Mouse (Mus musculus) neural tube, embryonic 11.5 days (tissue): Measurements from ENCODE around the gene Cd300ld5. TPM values are rescaled to one million over a fixed set of nuclear protein-coding genes. Genes with fewer than 3 reads are reported as not detected.
A peak's percentile ranks its signal among the peaks of the same experiment; 100 is the strongest.
"Not testable (repeated sequence)": the region's sequence is repeated elsewhere in the genome, so short reads cannot be mapped to it uniquely, and the experiment has no call there.

ENCODE experiments used
- ATAC-seq: fragments of 200-750 bp; cut with Nextera tagmentation; 2 replicates; pipeline ENCODE4 v1.8.0; 2017; ENCODE audit warnings: moderate number of reproducible peaks, mild to moderate bottlenecking, moderate TSS enrichment, moderate library complexity; ENCODE audit not compliant: insufficient read depth, low FRiP score, low TSS enrichment
- DNase-seq: peaks from one replicate; pipeline ENCODE4 v3.0.0-alpha.2; 2015; ENCODE audit warnings: low spot score
- H3K27ac ChIP-seq: fragments of 300-500 bp; sonication (generic); 2 replicates; pipeline ENCODE4 v1.5.1; 2014; ENCODE audit warnings: low read depth, mild to moderate bottlenecking, low read length
- H3K27me3 ChIP-seq: fragments of 300-500 bp; sonication (generic); 2 replicates; pipeline ENCODE4 v1.6.1; 2014; ENCODE audit warnings: mild to moderate bottlenecking, low read length, mixed read lengths; ENCODE audit not compliant: control insufficient read depth, insufficient read depth
- H3K36me3 ChIP-seq: fragments of 300-500 bp; sonication (generic); 2 replicates; pipeline ENCODE4 v1.6.1; 2014; ENCODE audit warnings: mild to moderate bottlenecking, low read length, moderate library complexity, mixed read lengths; ENCODE audit not compliant: control insufficient read depth, insufficient read depth
- H3K4me1 ChIP-seq: fragments of 300-500 bp; sonication (generic); 2 replicates; pipeline ENCODE4 v1.6.1; 2014; ENCODE audit warnings: low read length, mixed read lengths; ENCODE audit not compliant: control insufficient read depth, insufficient read depth
- H3K4me2 ChIP-seq: fragments of 300-500 bp; sonication (generic); 2 replicates; pipeline ENCODE4 v1.6.1; 2014; ENCODE audit warnings: low read depth, mild to moderate bottlenecking, moderate library complexity
- H3K4me3 ChIP-seq: fragments of 300-500 bp; sonication (generic); 2 replicates; pipeline ENCODE4 v1.5.1; 2014; ENCODE audit warnings: low read depth, low read length
- H3K9ac ChIP-seq: fragments of 300-500 bp; sonication (generic); 2 replicates; pipeline ENCODE4 v1.6.1; 2014; ENCODE audit warnings: mild to moderate bottlenecking, low read length
- H3K9me3 ChIP-seq: fragments of 300-500 bp; sonication (generic); 2 replicates; pipeline ENCODE4 v1.6.1; 2016; ENCODE audit warnings: low read length; ENCODE audit not compliant: control insufficient read depth
- WGBS: fragments of 180-500 bp; shearing (Covaris S2); extraction: QIAGEN DNeasy Blood & Tissue Kit; methylation state at CpG from one replicate; pipeline ENCODE4 v1.1.7; 2014; 5-methylcytosine and 5-hydroxymethylcytosine counted together
- polyA plus RNA-seq: library from polyadenylated mRNA; unstranded; fragments of >200 nt; fragmentation: Nextera tagmentation; extraction: Ambion mirVana; gene quantifications from 2 replicates; pipeline ENCODE4 v1.2.1, GENCODE M21; 2014

Cd300ld5 gene
- polyA plus RNA-seq, 1 experiment from 2014 or later: not detected

DNA sequence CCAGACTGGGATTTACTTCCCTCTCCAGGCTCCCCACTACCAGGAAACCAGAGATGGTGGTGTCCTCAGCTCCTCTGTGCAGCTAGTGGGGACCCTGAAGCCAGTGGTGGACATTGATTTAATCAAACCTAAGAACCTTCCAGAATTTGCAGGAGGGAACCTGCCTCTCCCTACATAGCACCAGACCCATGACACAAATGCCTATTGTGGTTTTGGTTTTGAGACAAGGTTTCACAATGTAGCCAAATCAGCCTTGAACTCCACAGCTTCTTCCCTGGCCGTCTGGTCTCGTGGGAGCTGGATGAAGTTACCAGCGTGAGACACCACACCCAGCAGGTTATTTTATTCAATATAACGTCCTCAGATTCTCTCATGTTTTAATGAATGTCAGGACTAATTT lies 21.1 kb upstream of the Cd300ld5 start:
- Histone ChIP-seq H3K4me3 (no peak overlapping the region), H3K36me3 (no peaks in the 10 kb centered on the region), H3K4me1 (no peaks in the 10 kb centered on the region), H3K4me2 (no peak overlapping the region), H3K27me3 (no peaks in the 10 kb centered on the region), H3K27ac (no peak overlapping the region), H3K9me3 (no peaks in the 10 kb centered on the region), H3K9ac (no peak overlapping the region)
- no peak for DNase-seq
- ATAC-seq: no peak
- WGBS: 74% methylated on average over 4 of the region's 4 CpGs

DNA sequence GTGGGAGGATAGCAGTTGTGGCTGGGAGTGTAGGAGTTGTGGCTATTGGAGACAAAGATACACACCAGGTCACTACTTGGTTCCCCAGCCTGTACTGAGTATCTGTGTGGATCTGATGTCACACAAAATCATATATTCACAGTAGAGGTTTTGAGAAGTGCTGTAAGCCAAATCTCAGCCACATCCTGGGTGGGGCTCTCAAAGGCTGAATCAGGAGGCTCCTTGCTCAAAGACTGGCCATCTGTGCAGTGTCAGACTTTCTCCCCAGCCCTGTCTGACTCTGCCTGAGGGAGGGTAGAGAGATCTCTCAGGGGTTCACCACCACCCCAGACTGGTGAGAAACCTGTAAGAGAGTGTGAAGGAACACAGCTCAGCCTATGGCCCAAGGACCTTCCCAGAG lies 17.0 kb upstream of the Cd300ld5 start:
- no peak overlapping the region for H3K9ac ChIP-seq
- H3K27me3 ChIP-seq: no peaks in the 10 kb centered on the region
- H3K36me3 ChIP-seq: no peaks in the 10 kb centered on the region
- H3K9me3 ChIP-seq: no peaks in the 10 kb centered on the region
- ATAC-seq: no peak
- no peak for DNase-seq
- H3K4me1 ChIP-seq: no peaks in the 10 kb centered on the region
- no peak overlapping the region for H3K4me3 ChIP-seq
- no peak overlapping the region for H3K4me2 ChIP-seq
- H3K27ac ChIP-seq: no peak overlapping the region

DNA sequence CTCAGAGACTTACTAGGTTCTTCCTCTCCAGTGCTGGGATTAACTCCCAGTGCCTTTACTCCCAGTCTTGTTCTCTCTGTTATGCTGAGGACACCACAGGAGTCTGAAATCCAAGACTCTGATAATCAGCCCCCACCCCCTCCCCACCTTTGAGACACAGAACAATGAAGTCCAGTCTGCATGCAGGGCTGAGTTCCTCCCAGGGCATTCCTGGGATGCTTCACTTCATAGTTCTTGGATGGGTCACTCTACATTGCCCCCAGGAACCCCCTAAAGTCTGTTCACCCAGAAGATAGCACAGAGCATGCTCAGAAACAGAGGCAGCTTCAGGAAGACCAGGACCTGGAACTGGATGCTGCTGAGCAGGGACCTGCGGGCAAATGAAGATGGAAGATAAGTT lies 15.4 kb upstream of the Cd300ld5 start:
- H3K4me1 ChIP-seq: no peaks in the 10 kb centered on the region
- H3K27ac ChIP-seq: no peak overlapping the region
- WGBS: 100% methylated on average over 1 of the region's 1 CpGs

DNA sequence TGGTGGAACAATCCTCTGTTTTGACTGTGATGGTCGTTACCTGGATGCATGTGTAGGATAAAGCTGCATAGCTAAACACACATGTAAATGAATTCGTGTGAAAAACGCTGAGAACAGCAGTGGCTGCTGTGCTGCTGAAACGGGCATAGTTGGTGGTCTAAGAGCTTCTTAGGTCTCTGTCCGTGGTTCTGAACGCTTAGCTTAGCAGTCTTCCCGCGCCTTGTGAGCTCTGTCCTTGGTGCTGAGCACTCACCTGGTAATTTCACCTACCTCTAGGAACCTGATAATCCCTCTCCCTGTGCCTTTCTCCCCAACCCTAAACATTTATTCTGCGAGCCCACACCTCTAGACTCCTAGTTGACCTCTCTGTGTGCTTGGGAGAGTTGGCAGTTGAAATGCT lies 14.6 kb upstream of the Cd300ld5 start:
- Histone ChIP-seq H3K4me2 (no peak overlapping the region), H3K36me3 (no peaks in the 10 kb centered on the region), H3K4me3 (no peak overlapping the region), H3K9ac (no peak overlapping the region), H3K27ac (no peak overlapping the region), H3K9me3 (no peaks in the 10 kb centered on the region), H3K4me1 (no peaks in the 10 kb centered on the region), H3K27me3 (no peaks in the 10 kb centered on the region)
- peak; percentile 56 for DNase-seq
- WGBS: 6% methylated on average over 9 of the region's 9 CpGs
- no peak for ATAC-seq

More for the DNA sequence above, 15.4 kb upstream of the Cd300ld5 start:
- no peak for ATAC-seq
- Histone ChIP-seq H3K27me3 (no peaks in the 10 kb centered on the region), H3K9me3 (no peaks in the 10 kb centered on the region), H3K36me3 (no peaks in the 10 kb centered on the region), H3K9ac (no peak overlapping the region), H3K4me2 (no peak overlapping the region), H3K4me3 (no peak overlapping the region)
- no peak for DNase-seq

DNA sequence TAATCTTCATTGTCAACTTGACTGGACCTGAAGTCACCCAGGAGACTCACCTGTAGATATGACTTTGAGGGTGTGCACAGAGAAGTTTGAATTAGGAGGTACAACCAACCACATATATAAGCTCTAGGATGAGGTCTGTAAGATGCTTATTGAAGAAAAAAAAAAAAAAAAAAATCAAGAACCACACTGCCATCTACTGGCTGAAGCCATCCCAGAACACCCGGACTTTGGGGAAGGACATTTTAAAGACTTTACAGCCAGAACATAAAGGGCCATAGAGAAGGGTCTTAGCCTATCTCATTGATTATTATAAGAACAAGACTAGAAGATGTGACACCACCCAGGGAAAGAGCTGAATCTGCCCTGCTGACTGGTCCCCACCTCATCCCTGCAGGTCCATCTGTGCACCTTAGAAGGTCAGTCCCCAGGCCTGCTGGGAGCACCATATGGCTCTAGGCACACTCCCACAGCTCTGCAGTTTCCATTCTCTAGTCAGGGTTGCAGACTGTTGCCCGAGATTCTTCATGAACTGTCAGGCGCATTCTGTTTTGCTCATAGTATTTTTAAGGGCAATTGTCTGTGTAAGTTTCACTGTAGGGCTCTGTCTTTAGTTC lies 11.8 kb upstream of the Cd300ld5 start:
- Histone ChIP-seq H3K27ac (no peak overlapping the region), H3K9me3 (no peaks in the 10 kb centered on the region), H3K36me3 (no peaks in the 10 kb centered on the region), H3K4me2 (no peak overlapping the region), H3K27me3 (no peaks in the 10 kb centered on the region), H3K4me3 (no peak overlapping the region), H3K9ac (no peak overlapping the region), H3K4me1 (no peaks in the 10 kb centered on the region)
- DNase-seq (no peak), ATAC-seq (no peak)
- WGBS: 40% methylated on average over 3 of the region's 3 CpGs

DNA sequence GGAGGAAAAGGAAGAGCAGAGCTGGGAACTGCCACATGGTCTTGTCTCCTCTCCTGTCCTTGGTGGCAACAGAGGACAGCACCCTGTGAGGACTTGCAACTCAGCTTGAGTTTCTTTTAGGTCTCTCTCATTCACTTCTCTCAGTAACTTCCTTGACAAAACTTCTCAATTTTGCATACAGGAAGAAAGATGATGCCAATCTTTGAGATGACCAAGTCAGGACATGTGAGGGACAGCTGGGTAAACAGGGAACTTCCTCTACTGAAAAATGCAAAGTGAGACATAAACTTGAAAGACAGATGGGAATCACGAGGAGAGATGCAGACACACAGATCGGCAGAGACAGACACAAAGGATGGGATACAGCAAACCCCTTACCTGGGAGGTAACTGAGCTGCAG lies 10.7 kb upstream of the Cd300ld5 start, which contains the start of gene Cd300ld3:
Gene Cd300ld3 (minus strand): TSS at position 151 of the 400 bp plus-strand sequence.
- Histone ChIP-seq H3K9ac (no peak within 1 kb of the TSS), H3K27me3 (no peaks in the 10 kb centered on the region), H3K36me3 (no peaks in the 10 kb centered on the region), H3K4me1 (no peaks in the 10 kb centered on the region), H3K27ac (no peak within 1 kb of the TSS), H3K4me3 (no peak within 1 kb of the TSS), H3K9me3 (no peaks in the 10 kb centered on the region), H3K4me2 (no peak within 1 kb of the TSS)
- WGBS: 70% methylated on average over 2 of the region's 2 CpGs
- DNase-seq (no peak), ATAC-seq (no peak)

DNA sequence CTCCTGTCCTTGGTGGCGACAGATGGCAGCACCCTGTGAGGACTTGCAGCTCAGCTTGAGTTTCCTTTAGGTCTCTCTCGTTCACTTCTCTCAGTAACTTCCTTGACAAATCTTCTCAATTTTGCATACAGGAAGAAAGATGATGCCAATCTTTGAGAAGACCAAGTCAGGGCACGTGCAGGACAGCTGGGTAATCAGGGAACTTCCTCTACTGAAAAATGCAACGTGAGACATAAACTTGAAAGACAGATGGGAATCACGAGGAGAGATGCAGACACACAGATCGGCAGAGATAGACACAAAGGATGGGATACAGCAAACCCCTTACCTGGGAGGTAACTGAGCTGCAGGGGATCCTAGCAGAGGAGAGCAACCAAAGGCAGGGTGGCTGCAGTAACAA lies 10.7 kb downstream of the Cd300ld5 start, which contains the start of gene Cd300ld4:
Gene Cd300ld4 (minus strand): TSS at position 101 of the 400 bp plus-strand sequence.
- H3K9ac ChIP-seq, H3K4me1 ChIP-seq, H3K27me3 ChIP-seq, ATAC-seq, DNase-seq, H3K4me3 ChIP-seq, H3K27ac ChIP-seq, H3K9me3 ChIP-seq, H3K36me3 ChIP-seq, H3K4me2 ChIP-seq: not testable (repeated sequence)
- WGBS: no CpG with 5 or more reads among the region's 6 CpGs

DNA sequence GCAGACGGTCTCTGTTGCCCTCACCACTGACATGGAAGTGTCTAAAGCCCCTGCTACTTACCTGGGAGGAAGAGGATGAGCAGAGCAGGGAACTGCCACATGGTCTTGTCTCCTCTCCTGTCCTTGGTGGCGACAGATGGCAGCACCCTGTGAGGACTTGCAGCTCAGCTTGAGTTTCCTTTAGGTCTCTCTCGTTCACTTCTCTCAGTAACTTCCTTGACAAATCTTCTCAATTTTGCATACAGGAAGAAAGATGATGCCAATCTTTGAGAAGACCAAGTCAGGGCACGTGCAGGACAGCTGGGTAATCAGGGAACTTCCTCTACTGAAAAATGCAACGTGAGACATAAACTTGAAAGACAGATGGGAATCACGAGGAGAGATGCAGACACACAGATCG lies 21.5 kb downstream of the Cd300ld5 start, which contains the start of gene Cd300ld2:
Gene Cd300ld2 (minus strand): TSS at position 101 of the 400 bp plus-strand sequence.
- ATAC-seq, H3K9me3 ChIP-seq, H3K27me3 ChIP-seq, H3K36me3 ChIP-seq, H3K4me3 ChIP-seq, H3K9ac ChIP-seq, H3K4me1 ChIP-seq, DNase-seq, H3K4me2 ChIP-seq, H3K27ac ChIP-seq: not testable (repeated sequence)
- no CpG with 5 or more reads among the region's 7 CpGs for WGBS

DNA sequence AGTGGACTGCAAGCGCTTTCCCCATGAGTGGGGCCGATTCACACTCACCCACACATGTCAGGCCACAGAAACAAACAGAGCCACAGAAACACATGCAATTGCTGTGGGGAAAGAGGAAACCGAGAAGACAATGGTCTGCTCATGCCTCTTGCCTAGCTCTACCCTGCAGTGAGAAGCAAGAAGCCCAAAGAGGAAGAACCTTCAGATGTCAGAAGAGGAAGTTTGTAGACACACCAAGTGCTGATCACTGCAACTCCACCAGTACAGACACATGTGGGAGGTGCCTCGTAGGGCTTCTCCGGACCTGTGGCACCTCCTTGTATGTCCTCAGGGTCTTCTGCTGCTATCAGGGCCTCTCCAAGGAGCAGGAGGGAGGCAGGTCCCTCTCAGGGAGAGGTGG lies 33.5 kb downstream of the Cd300ld5 start:
- H3K9ac ChIP-seq: no peak overlapping the region
- H3K36me3 ChIP-seq: no peaks in the 10 kb centered on the region
- no peak overlapping the region for H3K4me2 ChIP-seq
- no peak overlapping the region for H3K4me3 ChIP-seq
- H3K4me1 ChIP-seq: no peaks in the 10 kb centered on the region
- 93% methylated on average over 5 of the region's 5 CpGs for WGBS
- H3K27ac ChIP-seq: no peak overlapping the region
- ATAC-seq: no peak
- H3K27me3 ChIP-seq: no peaks in the 10 kb centered on the region
- no peaks in the 10 kb centered on the region for H3K9me3 ChIP-seq
- no peak for DNase-seq
